Mouse (Mus musculus) cerebellum, postnatal 25 days (tissue): Measurements from ENCODE around the gene Maml2.

Experiments
- DNase-seq, 2 experiments: peaks; one replicate each; pipeline ENCODE4 v3.0.0; 2021; ENCODE audit warnings: mixed read lengths in 2 of 2

The Maml2 gene

GRCm38 (mm10) chr9:13620794-13621193, 323.0 kb downstream of the Maml2 start:
- no peak for DNase-seq

- DNase-seq = no peak
Observed at GRCm38 (mm10) chr9:13621941-13622340, 324.2 kb downstream of the Maml2 start.

GRCm38 (mm10) chr9:13622426-13622825, 324.7 kb downstream of the Maml2 start:
- DNase-seq = no peak

- DNase-seq = no peak
Observed at GRCm38 (mm10) chr9:13623892-13624422, 326.2 kb downstream of the Maml2 start.

GRCm38 (mm10) chr9:13624780-13625179, 327.0 kb downstream of the Maml2 start:
- DNase-seq = peak in 1 of 2 experiments; percentile 35

- DNase-seq = no peak
Observed at GRCm38 (mm10) chr9:13625215-13625614, 327.5 kb downstream of the Maml2 start.

GRCm38 (mm10) chr9:13626480-13626879, 328.7 kb downstream of the Maml2 start:
- no peak for DNase-seq

GRCm38 (mm10) chr9:13633371-13633770, 335.6 kb downstream of the Maml2 start:
- DNase-seq = no peak

GRCm38 (mm10) chr9:13639655-13640054, 341.9 kb downstream of the Maml2 start:
- no peak for DNase-seq

- DNase-seq = peak; percentile 44 to 69
Observed at GRCm38 (mm10) chr9:13645153-13645552, 347.4 kb downstream of the Maml2 start.

- no peak for DNase-seq
Observed at GRCm38 (mm10) chr9:13651065-13651464, 353.3 kb downstream of the Maml2 start.

GRCm38 (mm10) chr9:13651828-13652227, 354.1 kb downstream of the Maml2 start:
- DNase-seq = no peak

- peak in 1 of 2 experiments; percentile 21 for DNase-seq
Observed at GRCm38 (mm10) chr9:13652389-13652877, 354.7 kb downstream of the Maml2 start.

GRCm38 (mm10) chr9:13652917-13653316, 355.2 kb downstream of the Maml2 start:
- DNase-seq = no peak

- DNase-seq = peak in 1 of 2 experiments; percentile 37
Observed at GRCm38 (mm10) chr9:13661768-13662623, 364.2 kb downstream of the Maml2 start.

GRCm38 (mm10) chr9:13665487-13665969, 367.8 kb downstream of the Maml2 start:
- DNase-seq = no peak

GRCm38 (mm10) chr9:13667955-13668354, 370.2 kb downstream of the Maml2 start:
- no peak for DNase-seq

- no peak for DNase-seq
Observed at GRCm38 (mm10) chr9:13668742-13669141, 371.0 kb downstream of the Maml2 start.

- DNase-seq = peak; percentile 68 to 69
Observed at GRCm38 (mm10) chr9:13671125-13671769, 373.5 kb downstream of the Maml2 start.

GRCm38 (mm10) chr9:13673304-13673703, 375.5 kb downstream of the Maml2 start:
- DNase-seq = no peak

- DNase-seq = no peak
Observed at GRCm38 (mm10) chr9:13678026-13678425, 380.3 kb downstream of the Maml2 start.

- no peak for DNase-seq
Observed at GRCm38 (mm10) chr9:13679696-13680095, 381.9 kb downstream of the Maml2 start.

- no peak for DNase-seq
Observed at GRCm38 (mm10) chr9:13681147-13681546, 383.4 kb downstream of the Maml2 start.
